In genomic region chr1:74795145-74795529, GRCm38 (mm10) we compare ENCODE assay signal across 12 mouse cellular contexts. TPM values are rescaled to one million over a fixed set of nuclear protein-coding genes. Genes with fewer than 3 reads are reported as not detected.
A peak's percentile ranks its signal among the peaks of the same experiment; 100 is the strongest.
DNase-seq lines count a peak whose midpoint lies in the region; ATAC-seq and TF ChIP-seq lines count a peak whose summit lies in the region.
"Had no signal": no experiment of that assay in that cellular context is flagged by ENCODE, and none has a peak within 500 bp of the region (broad histone marks: within the 10 kb centered on the region; RNA-seq: fewer than 3 reads in every experiment).

No protein-coding gene starts in this region.

- TF ChIP-seq CTCF in kidney, adult 2 months (conservative IDR thresholded peaks at IDR 0.05; ENCODE audit: insufficient read depth, insufficient read length, low read depth, low read length), result no peak

- H3K36me3 ChIP-seq in kidney, embryonic 16.5 days (ENCODE audit: insufficient read depth, low read length), result no peaks in the 10 kb centered on the region
- no peaks in the 10 kb centered on the region for H3K36me3 ChIP-seq in kidney, adult 2 months (ENCODE audit: control insufficient read depth, insufficient read depth, low read length)
- no peaks in the 10 kb centered on the region for H3K36me3 ChIP-seq in embryonic facial prominence, embryonic 15.5 days
- no peaks in the 10 kb centered on the region for H3K36me3 ChIP-seq in limb, embryonic 10.5 days
- no peaks in the 10 kb centered on the region for H3K36me3 ChIP-seq in neural tube, embryonic 13.5 days

- H3K9ac ChIP-seq in kidney, embryonic 16.5 days (replicated peaks; ENCODE audit: low read length), result 0 out of 2 replicates have a peak overlapping the region, but pooled peaks have one; percentile 1
- no peak overlapping the region for H3K9ac ChIP-seq in embryonic facial prominence, embryonic 15.5 days
- peak overlapping the region; percentile 2; the same call in 1 of the 2 replicates for H3K9ac ChIP-seq in neural tube, embryonic 13.5 days

- no peak for ATAC-seq in kidney, embryonic 16.5 days (ENCODE audit: low FRiP score, low TSS enrichment)
- ATAC-seq in embryonic facial prominence, embryonic 15.5 days (ENCODE audit: insufficient number of reproducible peaks, low FRiP score, low TSS enrichment, low read depth), result no peak
- no peak for ATAC-seq in neural tube, embryonic 13.5 days (ENCODE audit: low read depth)

- H3K4me1 ChIP-seq in kidney, embryonic 16.5 days (ENCODE audit: insufficient read depth, low read length), result peaks cover 25% of the 10 kb centered on the region
- no peaks in the 10 kb centered on the region for H3K4me1 ChIP-seq in kidney, adult 2 months (ENCODE audit: control insufficient read depth, insufficient read depth, low read length)
- H3K4me1 ChIP-seq in embryonic facial prominence, embryonic 15.5 days, result peaks cover 70% of the 10 kb centered on the region
- H3K4me1 ChIP-seq in limb, embryonic 10.5 days, result peaks cover 65% of the 10 kb centered on the region
- peaks cover 55% of the 10 kb centered on the region for H3K4me1 ChIP-seq in neural tube, embryonic 13.5 days (replicated peaks)

- no peak overlapping the region for H3K27ac ChIP-seq in kidney, embryonic 16.5 days (ENCODE audit: low read length)
- H3K27ac ChIP-seq in kidney, adult 2 months (ENCODE audit: insufficient read depth, low read depth, low read length), result no peak overlapping the region
- peak overlapping the region; percentile 63; the same call in 1 of the 2 replicates for H3K27ac ChIP-seq in embryonic facial prominence, embryonic 15.5 days (replicated peaks)
- no peak overlapping the region for H3K27ac ChIP-seq in limb, embryonic 10.5 days
- no peak overlapping the region for H3K27ac ChIP-seq in neural tube, embryonic 13.5 days (replicated peaks)

- no peak overlapping the region for H3K4me3 ChIP-seq in kidney, embryonic 16.5 days (ENCODE audit: low read length)
- H3K4me3 ChIP-seq in kidney, adult 2 months (ENCODE audit: insufficient read depth, low read depth, low read length), result no peak overlapping the region
- H3K4me3 ChIP-seq in embryonic facial prominence, embryonic 15.5 days (replicated peaks), result peak overlapping the region; percentile 34
- H3K4me3 ChIP-seq in limb, embryonic 10.5 days, result peak overlapping the region; percentile 42; the same call in 1 of the 2 replicates
- H3K4me3 ChIP-seq in neural tube, embryonic 13.5 days, result peak overlapping the region; percentile 18; the same call in 1 of the 2 replicates

- no peak for TF ChIP-seq POLR2A in kidney, adult 2 months (IDR thresholded peaks at IDR 0.05; ENCODE audit: low read depth, low read length)

- DNase-seq in kidney, adult 2 months, result no peak
- DNase-seq in limb, embryonic 10.5 days (ENCODE audit: low spot score), result peak; percentile 37
- no peak for DNase-seq in thymus, postnatal 36 days
- no peak for DNase-seq in embryo, embryonic 10 days (ENCODE audit: low spot score)
- DNase-seq in adrenal gland, adult 2 months, result no peak
- DNase-seq: gastrocnemius, postnatal 10 days; kidney, adult 11 months; spleen, adult 18-20 months had no signal

- no peaks in the 10 kb centered on the region for H3K9me3 ChIP-seq in kidney, embryonic 16.5 days (ENCODE audit: low read length)
- H3K9me3 ChIP-seq in embryonic facial prominence, embryonic 15.5 days (replicated peaks), result no peaks in the 10 kb centered on the region
- no peaks in the 10 kb centered on the region for H3K9me3 ChIP-seq in limb, embryonic 10.5 days (replicated peaks)
- no peaks in the 10 kb centered on the region for H3K9me3 ChIP-seq in neural tube, embryonic 13.5 days

- 1% methylated on average over 7 of the region's 11 CpGs for WGBS in kidney, embryonic 16.5 days
- WGBS in kidney, adult 2 months, result 8% methylated on average over 9 of the region's 11 CpGs
- 4% methylated on average over 6 of the region's 11 CpGs for WGBS in embryonic facial prominence, embryonic 15.5 days
- WGBS in limb, embryonic 10.5 days, result 13% methylated on average over 8 of the region's 11 CpGs
- WGBS in neural tube, embryonic 13.5 days, result 6% methylated on average over 6 of the region's 11 CpGs

- H3K4me2 ChIP-seq in kidney, embryonic 16.5 days (replicated peaks; ENCODE audit: low read depth, low read length), result peak overlapping the region; percentile 49
- H3K4me2 ChIP-seq in embryonic facial prominence, embryonic 15.5 days (replicated peaks), result peak overlapping the region; percentile 51
- H3K4me2 ChIP-seq in neural tube, embryonic 13.5 days, result peak overlapping the region; percentile 51

- peaks cover 99% of the 10 kb centered on the region for H3K27me3 ChIP-seq in kidney, embryonic 16.5 days (ENCODE audit: insufficient read depth, low read length)
- H3K27me3 ChIP-seq in kidney, adult 2 months (replicated peaks; ENCODE audit: control insufficient read depth, insufficient read depth, low read length), result no peaks in the 10 kb centered on the region; the same call in 1 of the 2 replicates
- H3K27me3 ChIP-seq in embryonic facial prominence, embryonic 15.5 days, result peaks cover 72% of the 10 kb centered on the region
- peaks cover 100% of the 10 kb centered on the region for H3K27me3 ChIP-seq in limb, embryonic 10.5 days (ENCODE audit: low read depth, poor library complexity, severe bottlenecking)
- H3K27me3 ChIP-seq in neural tube, embryonic 13.5 days, result peaks cover 96% of the 10 kb centered on the region

RNA-seq across cellular contexts. Expression of gene Wnt10a, which starts 3.8 kb away (rescaled TPM):
- polyA plus RNA-seq in kidney, embryonic 16.5 days (2015; fragmentation: Nextera tagmentation; extraction: Ambion mirVana), result 0.50 and 0.57 TPM in 2 replicates
- polyA plus RNA-seq in kidney, adult 2 months (2012; rRNA removed), result 1.2 TPM in 2 replicates
- 13.3 and 16.3 TPM in 2 replicates for polyA plus RNA-seq in embryonic facial prominence, embryonic 15.5 days (2015; fragmentation: Nextera tagmentation; extraction: Ambion mirVana)
- 1.3 and 1.6 TPM in 2 replicates for polyA plus RNA-seq in limb, embryonic 10.5 days (2016; fragmentation: Nextera tagmentation; extraction: Ambion mirVana)
- polyA plus RNA-seq in neural tube, embryonic 13.5 days (2015; fragmentation: Nextera tagmentation; extraction: Ambion mirVana), result 0.13 and 0.15 TPM in 2 replicates
- total RNA-seq in adrenal gland, adult 2 months (2021), result 1 to 10 TPM in 1 of 2 experiments, under 1 TPM in 1; 0.23 to 1.2 TPM
- 2.1 and 2.4 TPM in 2 replicates for polyA plus RNA-seq in adrenal gland, adult 2 months (2012; rRNA removed)
- polyA plus RNA-seq: liver, embryonic 16.5 days had no signal

RNA-seq across cellular contexts. Expression of gene Wnt6, which starts 23.4 kb away (rescaled TPM):
- 1.9 and 2.5 TPM in 2 replicates for polyA plus RNA-seq in kidney, embryonic 16.5 days (2015; fragmentation: Nextera tagmentation; extraction: Ambion mirVana)
- 0.27 and 0.48 TPM in 2 replicates for polyA plus RNA-seq in kidney, adult 2 months (2012; rRNA removed)
- 37.6 and 40.1 TPM in 2 replicates for polyA plus RNA-seq in embryonic facial prominence, embryonic 15.5 days (2015; fragmentation: Nextera tagmentation; extraction: Ambion mirVana)
- 30.1 and 34.2 TPM in 2 replicates for polyA plus RNA-seq in limb, embryonic 10.5 days (2016; fragmentation: Nextera tagmentation; extraction: Ambion mirVana)
- polyA plus RNA-seq in neural tube, embryonic 13.5 days (2015; fragmentation: Nextera tagmentation; extraction: Ambion mirVana), result 8.9 and 10.0 TPM in 2 replicates
- total RNA-seq in adrenal gland, adult 2 months (2021), result 1 to 10 TPM; 2.3 to 5.7 TPM
- polyA plus RNA-seq in adrenal gland, adult 2 months (2012; rRNA removed), result 11.5 and 17.1 TPM in 2 replicates

RNA-seq across cellular contexts. Expression of gene Prkag3, which starts 46.1 kb away (rescaled TPM):
- polyA plus RNA-seq in kidney, embryonic 16.5 days (2015; fragmentation: Nextera tagmentation; extraction: Ambion mirVana), result 0.49 and 0.55 TPM in 2 replicates
- polyA plus RNA-seq in kidney, adult 2 months (2012; rRNA removed), result 2.9 TPM in 2 replicates
- 5.7 and 7.5 TPM in 2 replicates for polyA plus RNA-seq in embryonic facial prominence, embryonic 15.5 days (2015; fragmentation: Nextera tagmentation; extraction: Ambion mirVana)
- 0.16 and 0.29 TPM in 2 replicates for polyA plus RNA-seq in limb, embryonic 10.5 days (2016; fragmentation: Nextera tagmentation; extraction: Ambion mirVana)
- 0.39 TPM in 1 of 2 replicates, not detected in the other for polyA plus RNA-seq in neural tube, embryonic 13.5 days (2015; fragmentation: Nextera tagmentation; extraction: Ambion mirVana)
- total RNA-seq in adrenal gland, adult 2 months (2021), result under 1 TPM in 1 of 2 experiments, not detected in 1; 0.17 TPM
- polyA plus RNA-seq in adrenal gland, adult 2 months (2012; rRNA removed), result 0.20 and 0.26 TPM in 2 replicates

RNA-seq across cellular contexts. Expression of gene Cdk5r2, which starts 59.6 kb away (rescaled TPM):
- not detected in 2 replicates for polyA plus RNA-seq in kidney, embryonic 16.5 days (2015; fragmentation: Nextera tagmentation; extraction: Ambion mirVana)
- polyA plus RNA-seq in kidney, adult 2 months (2012; rRNA removed), result 0.14 and 0.31 TPM in 2 replicates
- polyA plus RNA-seq in embryonic facial prominence, embryonic 15.5 days (2015; fragmentation: Nextera tagmentation; extraction: Ambion mirVana), result 0.12 and 0.13 TPM in 2 replicates
- polyA plus RNA-seq in limb, embryonic 10.5 days (2016; fragmentation: Nextera tagmentation; extraction: Ambion mirVana), result not detected in 2 replicates
- 7.8 and 9.0 TPM in 2 replicates for polyA plus RNA-seq in neural tube, embryonic 13.5 days (2015; fragmentation: Nextera tagmentation; extraction: Ambion mirVana)
- 1 to 10 TPM; 3.1 to 4.6 TPM for total RNA-seq in adrenal gland, adult 2 months (2021)
- 8.7 and 11.6 TPM in 2 replicates for polyA plus RNA-seq in adrenal gland, adult 2 months (2012; rRNA removed)
- polyA plus RNA-seq: liver, embryonic 16.5 days had no signal

Comparison
In these comparisons a context has a peak if more than half of its experiments do, and no peak if none do; other contexts are left out.
1. H3K4me3 ChIP-seq: peak in embryonic facial prominence, embryonic 15.5 days (single experiment), limb, embryonic 10.5 days (single experiment) and neural tube, embryonic 13.5 days (single experiment); none in kidney, embryonic 16.5 days (single experiment) and kidney, adult 2 months (single experiment).
2. Peak in every context shown above with its lines, with median percentiles within 50 percentile points of each other: H3K4me2 ChIP-seq.